Mouse (Mus musculus): Measurements from ENCODE around the gene Robo2.
A peak's percentile ranks its signal among the peaks of the same experiment; 100 is the strongest.

Gene Robo2

GRCm38 (mm10) chr16:74321666-74322371 is 89.8 kb downstream of the Robo2 start:
- no peak for DNase-seq

- no peak for DNase-seq
Observed at GRCm38 (mm10) chr16:74316150-74316549, 95.5 kb downstream of the Robo2 start.

GRCm38 (mm10) chr16:74313222-74313621 is 98.4 kb downstream of the Robo2 start:
- no peak for DNase-seq

GRCm38 (mm10) chr16:74307543-74307887 is 104.1 kb downstream of the Robo2 start:
- no peak for DNase-seq

- DNase-seq, result no peak
Observed at GRCm38 (mm10) chr16:74306876-74307542, 104.6 kb downstream of the Robo2 start.

GRCm38 (mm10) chr16:74287878-74288277 is 123.7 kb downstream of the Robo2 start:
- DNase-seq, result no peak

GRCm38 (mm10) chr16:74282549-74282948 is 129.1 kb downstream of the Robo2 start:
- DNase-seq, result no peak

- DNase-seq, result no peak
Observed at GRCm38 (mm10) chr16:74276855-74277573, 134.6 kb downstream of the Robo2 start.

- no peak for DNase-seq
Observed at GRCm38 (mm10) chr16:74274596-74274995, 137.0 kb downstream of the Robo2 start.

- DNase-seq, result no peak
Observed at GRCm38 (mm10) chr16:74272993-74273392, 138.6 kb downstream of the Robo2 start.

GRCm38 (mm10) chr16:74258241-74258640 is 153.4 kb downstream of the Robo2 start:
- no peak for DNase-seq

- DNase-seq, result no peak
Observed at GRCm38 (mm10) chr16:74244452-74244851, 167.2 kb downstream of the Robo2 start.

- no peak for DNase-seq
Observed at GRCm38 (mm10) chr16:74241534-74241933, 170.1 kb downstream of the Robo2 start.

GRCm38 (mm10) chr16:74237411-74237930 is 174.2 kb downstream of the Robo2 start:
- DNase-seq, result no peak

- no peak for DNase-seq
Observed at GRCm38 (mm10) chr16:74234393-74235059, 177.1 kb downstream of the Robo2 start.

- DNase-seq, result no peak
Observed at GRCm38 (mm10) chr16:74233596-74233995, 178.0 kb downstream of the Robo2 start.

- DNase-seq, result no peak
Observed at GRCm38 (mm10) chr16:74227285-74227684, 184.3 kb downstream of the Robo2 start.

GRCm38 (mm10) chr16:74225423-74226272 is 186.0 kb downstream of the Robo2 start:
- no peak for DNase-seq

GRCm38 (mm10) chr16:74222501-74222900 is 189.1 kb downstream of the Robo2 start:
- DNase-seq, result no peak

- DNase-seq, result no peak
Observed at GRCm38 (mm10) chr16:74216879-74217415, 194.7 kb downstream of the Robo2 start.

- DNase-seq, result peak; percentile 6
Observed at GRCm38 (mm10) chr16:74215791-74216190, 195.8 kb downstream of the Robo2 start.

GRCm38 (mm10) chr16:74200705-74201104 is 210.9 kb downstream of the Robo2 start:
- no peak for DNase-seq

Data from thymus, postnatal 4 days (tissue).